Mouse (Mus musculus) small intestine, adult 2 months (tissue): ENCODE data around the gene Cav2.

Experiments
- CTCF ChIP-seq: fragments of 200-500 bp; IDR thresholded peaks from 2 replicates; pipeline ENCODE4 v1.5.1; 2012; ENCODE audit warnings: low read depth, mild to moderate bottlenecking, control low read depth, inconsistent platforms, low read length, moderate library complexity, mixed read lengths; ENCODE audit not compliant: insufficient replicate concordance, insufficient read length; ENCODE audit errors: extremely low read depth
- POLR2A ChIP-seq: fragments of 200-500 bp; IDR thresholded peaks from 2 replicates; pipeline ENCODE4 v1.6.1; 2012; ENCODE audit warnings: low read depth, mild to moderate bottlenecking, control low read depth, inconsistent platforms, low read length, moderate library complexity

DNA sequence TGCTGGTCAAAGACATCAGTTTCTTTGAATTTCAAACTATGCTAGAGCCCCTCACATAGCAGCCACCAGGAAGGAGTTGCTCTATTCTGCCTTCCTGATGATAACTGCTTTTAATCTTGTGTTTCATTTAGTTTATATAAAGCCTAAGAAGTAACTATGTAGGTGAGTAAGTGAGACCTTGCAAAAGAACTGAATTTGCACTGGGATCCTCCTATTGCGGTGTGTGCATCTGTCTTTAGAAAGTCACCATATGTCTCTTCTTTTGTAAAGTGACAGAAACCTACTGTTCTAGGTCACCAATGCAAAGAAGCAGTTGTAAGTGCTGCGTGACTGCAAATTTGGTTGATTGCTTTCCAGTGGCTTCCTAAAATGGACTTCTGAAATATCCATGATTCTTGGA, 56.7 kb downstream of the Cav2 start:
- TF ChIP-seq CTCF (no peak), POLR2A (no peak)
